Mouse (Mus musculus) forebrain, embryonic 16.5 days (tissue): ENCODE results near the gene Cdon. TPM values are rescaled to one million over a fixed set of nuclear protein-coding genes. Genes with fewer than 3 reads are reported as not detected.
A peak's percentile ranks its signal among the peaks of the same experiment; 100 is the strongest.
"Not testable (repeated sequence)": the region's sequence is repeated elsewhere in the genome, so short reads cannot be mapped to it uniquely, and the experiment has no call there.

Experiments
- ATAC-seq: fragments of 200-750 bp; cut with Nextera tagmentation; 2 replicates; pipeline ENCODE4 v1.8.0; 2017; ENCODE audit warnings: mild to moderate bottlenecking, moderate library complexity
- H3K27ac ChIP-seq: fragments of 300-500 bp; sonication (generic); 2 replicates; pipeline ENCODE4 v1.5.1; 2014; ENCODE audit warnings: low read length, control low read depth
- H3K27me3 ChIP-seq: fragments of 300-500 bp; sonication (generic); replicated peaks from 2 replicates; pipeline ENCODE4 v1.6.1; 2014; ENCODE audit warnings: low read length; ENCODE audit not compliant: control insufficient read depth, insufficient read depth
- H3K36me3 ChIP-seq: fragments of 300-500 bp; sonication (generic); 2 replicates; pipeline ENCODE4 v1.6.1; 2014; ENCODE audit not compliant: control insufficient read depth, insufficient read depth
- H3K4me1 ChIP-seq: fragments of 300-500 bp; sonication (generic); replicated peaks from 2 replicates; pipeline ENCODE4 v1.6.1; 2014; ENCODE audit warnings: low read length; ENCODE audit not compliant: control insufficient read depth, insufficient read depth
- H3K4me2 ChIP-seq: fragments of 300-500 bp; sonication (generic); 2 replicates; pipeline ENCODE4 v1.6.1; 2014; ENCODE audit warnings: mild to moderate bottlenecking, low read length, control low read depth
- H3K4me3 ChIP-seq: fragments of 300-500 bp; sonication (generic); replicated peaks from 2 replicates; pipeline ENCODE4 v1.5.1; 2014; ENCODE audit warnings: mild to moderate bottlenecking, low read length, control low read depth
- H3K9ac ChIP-seq: fragments of 300-500 bp; sonication (generic); replicated peaks from 2 replicates; pipeline ENCODE4 v1.6.1; 2014; ENCODE audit warnings: low read depth, low read length, control low read depth
- H3K9me3 ChIP-seq: fragments of 300-500 bp; sonication (generic); 2 replicates; pipeline ENCODE4 v1.6.1; 2016; ENCODE audit warnings: low read length; ENCODE audit not compliant: control insufficient read depth
- WGBS: fragments of 180-500 bp; shearing (Covaris S2); extraction: QIAGEN DNeasy Blood & Tissue Kit; methylation state at CpG from one replicate; pipeline ENCODE4 v1.1.7; 2014; 5-methylcytosine and 5-hydroxymethylcytosine counted together
- polyA plus RNA-seq: library from polyadenylated mRNA; unstranded; fragments of >200 nt; fragmentation: Nextera tagmentation; extraction: Ambion mirVana; gene quantifications from 2 replicates; pipeline ENCODE4 v1.2.1, GENCODE M21; 2015

Cdon gene
- polyA plus RNA-seq, 1 experiment from 2014 or later: 12.3 TPM

- Histone ChIP-seq H3K4me3 (no peak overlapping the region), H3K9me3 (no peaks in the 10 kb centered on the region), H3K27ac (peak overlapping the region; percentile 27), H3K4me2 (peak overlapping the region; percentile 31; the same call in 1 of the 2 replicates), H3K4me1 (peaks cover 46% of the 10 kb centered on the region), H3K36me3 (no peaks in the 10 kb centered on the region), H3K9ac (no peak overlapping the region), H3K27me3 (no peaks in the 10 kb centered on the region)
- peak; percentile 8; the same call in 1 of the 2 replicates for ATAC-seq
- 41% methylated on average over 6 of the region's 6 CpGs for WGBS
Measured at GRCm38 (mm10) chr9:35431396-35431795, 10.5 kb downstream of the Cdon start.

GRCm38 (mm10) chr9:35432717-35433297 lies 11.9 kb downstream of the Cdon start:
- H3K4me3 ChIP-seq, H3K36me3 ChIP-seq, H3K4me2 ChIP-seq, H3K27ac ChIP-seq, H3K9me3 ChIP-seq, H3K9ac ChIP-seq, H3K27me3 ChIP-seq, ATAC-seq: not testable (repeated sequence)
- WGBS: 48% methylated on average over 3 of the region's 3 CpGs
- H3K4me1 ChIP-seq: peaks cover 39% of the 10 kb centered on the region

- no peak overlapping the region for H3K4me2 ChIP-seq
Measured at GRCm38 (mm10) chr9:35434340-35434739, 13.4 kb downstream of the Cdon start.

GRCm38 (mm10) chr9:35435565-35435964 lies 14.6 kb downstream of the Cdon start:
- Histone ChIP-seq H3K27ac (no peak overlapping the region), H3K27me3 (no peaks in the 10 kb centered on the region), H3K9me3 (no peaks in the 10 kb centered on the region), H3K4me3 (no peak overlapping the region), H3K4me1 (peaks cover 53% of the 10 kb centered on the region), H3K4me2 (peak overlapping the region; percentile 29), H3K9ac (no peak overlapping the region), H3K36me3 (no peaks in the 10 kb centered on the region)
- 30% methylated on average over 9 of the region's 9 CpGs for WGBS
- 0 out of 2 replicates have a peak, but pooled peaks have one; percentile 18 for ATAC-seq

More at GRCm38 (mm10) chr9:35434340-35434739, 13.4 kb downstream of the Cdon start:
- no peaks in the 10 kb centered on the region for H3K36me3 ChIP-seq
- H3K27me3 ChIP-seq: no peaks in the 10 kb centered on the region
- WGBS: 21% methylated on average over 3 of the region's 3 CpGs
- H3K27ac ChIP-seq: no peak overlapping the region
- ATAC-seq: no peak
- no peak overlapping the region for H3K9ac ChIP-seq
- no peak overlapping the region for H3K4me3 ChIP-seq
- H3K4me1 ChIP-seq: peaks cover 48% of the 10 kb centered on the region
- H3K9me3 ChIP-seq: no peaks in the 10 kb centered on the region

GRCm38 (mm10) chr9:35438286-35439061 lies 17.5 kb downstream of the Cdon start:
- no peak overlapping the region for H3K9ac ChIP-seq
- 75% methylated on average over 8 of the region's 8 CpGs for WGBS
- peaks cover 35% of the 10 kb centered on the region for H3K4me1 ChIP-seq
- no peak overlapping the region for H3K4me2 ChIP-seq
- H3K27me3 ChIP-seq: no peaks in the 10 kb centered on the region
- H3K36me3 ChIP-seq: no peaks in the 10 kb centered on the region
- no peak overlapping the region for H3K4me3 ChIP-seq
- H3K9me3 ChIP-seq: no peaks in the 10 kb centered on the region
- no peak for ATAC-seq
- no peak overlapping the region for H3K27ac ChIP-seq

GRCm38 (mm10) chr9:35439062-35439442 lies 18.1 kb downstream of the Cdon start:
- H3K36me3 ChIP-seq: no peaks in the 10 kb centered on the region
- peak; percentile 43; the same call in 1 of the 2 replicates for ATAC-seq
- 43% methylated on average over 6 of the region's 6 CpGs for WGBS
- H3K4me2 ChIP-seq: no peak overlapping the region
- no peak overlapping the region for H3K9ac ChIP-seq
- no peak overlapping the region for H3K27ac ChIP-seq
- peaks cover 35% of the 10 kb centered on the region for H3K4me1 ChIP-seq
- no peaks in the 10 kb centered on the region for H3K27me3 ChIP-seq
- H3K4me3 ChIP-seq: no peak overlapping the region
- no peaks in the 10 kb centered on the region for H3K9me3 ChIP-seq

GRCm38 (mm10) chr9:35439754-35440153 lies 18.8 kb downstream of the Cdon start:
- ATAC-seq: no peak
- Histone ChIP-seq H3K4me2 (no peak overlapping the region), H3K9me3 (no peaks in the 10 kb centered on the region), H3K4me1 (peaks cover 32% of the 10 kb centered on the region), H3K27ac (no peak overlapping the region), H3K36me3 (no peaks in the 10 kb centered on the region), H3K9ac (no peak overlapping the region), H3K4me3 (no peak overlapping the region), H3K27me3 (no peaks in the 10 kb centered on the region)

GRCm38 (mm10) chr9:35442476-35442875 lies 21.5 kb downstream of the Cdon start:
- 0 out of 2 replicates have a peak, but pooled peaks have one; percentile 27 for ATAC-seq
- no peak overlapping the region for H3K27ac ChIP-seq
- H3K9me3 ChIP-seq: no peaks in the 10 kb centered on the region
- peaks cover 25% of the 10 kb centered on the region for H3K4me1 ChIP-seq
- no peaks in the 10 kb centered on the region for H3K36me3 ChIP-seq
- 12% methylated on average over 5 of the region's 5 CpGs for WGBS
- H3K27me3 ChIP-seq: no peaks in the 10 kb centered on the region
- H3K4me2 ChIP-seq: no peak overlapping the region
- no peak overlapping the region for H3K4me3 ChIP-seq
- H3K9ac ChIP-seq: no peak overlapping the region

GRCm38 (mm10) chr9:35443618-35444511 lies 22.9 kb downstream of the Cdon start:
- Histone ChIP-seq H3K36me3 (no peaks in the 10 kb centered on the region), H3K4me1 (peaks cover 18% of the 10 kb centered on the region), H3K4me3 (no peak overlapping the region), H3K9me3 (no peaks in the 10 kb centered on the region), H3K27ac (no peak overlapping the region), H3K4me2 (no peak overlapping the region), H3K9ac (no peak overlapping the region), H3K27me3 (no peaks in the 10 kb centered on the region)
- no peak for ATAC-seq
- 39% methylated on average over 13 of the region's 13 CpGs for WGBS
